ENCODE assay signal across 9 mouse cellular contexts in the genomic region with DNA sequence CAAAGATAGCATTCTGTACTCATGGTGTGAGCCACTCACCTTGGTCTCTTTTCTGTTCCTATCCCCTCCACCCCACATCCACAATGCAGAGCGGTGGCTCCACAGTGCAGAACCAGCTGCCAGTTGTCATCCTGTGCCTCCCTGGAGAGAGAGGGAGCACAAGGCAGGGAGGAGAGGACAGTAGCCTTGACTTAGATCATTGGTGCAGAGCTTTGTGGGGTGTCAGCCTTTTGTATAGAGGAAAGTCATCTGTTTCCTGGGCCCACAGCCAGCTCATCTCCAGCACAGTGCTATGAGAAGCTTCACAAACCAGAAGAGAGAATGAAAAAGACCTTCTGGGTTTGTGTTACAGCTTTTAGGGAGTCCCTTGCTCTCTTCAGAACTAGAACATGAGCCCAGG.
DNase-seq lines count a peak whose midpoint lies in the region; ATAC-seq lines count a peak whose summit lies in the region.
"Had no signal": no experiment of that assay in that cellular context is flagged by ENCODE, and none has a peak within 500 bp of the region (broad histone marks: within the 10 kb centered on the region; RNA-seq: fewer than 3 reads in every experiment).

No protein-coding gene starts in this region.

- H3K36me3 ChIP-seq in midbrain, embryonic 13.5 days: no peaks in the 10 kb centered on the region
- H3K36me3 ChIP-seq: midbrain, embryonic 15.5 days had no signal

- intact Hi-C loops in heart, postnatal 25 days (cut with DNase I): no loop called here
- intact Hi-C loops in gastrocnemius, postnatal 14 days (cut with DNase I; ENCODE audit: low total_unique reads): no loop called here

- no peaks in the 10 kb centered on the region for H3K9me3 ChIP-seq in midbrain, embryonic 13.5 days
- H3K9me3 ChIP-seq: midbrain, embryonic 15.5 days had no signal

- H3K4me1 ChIP-seq in midbrain, embryonic 13.5 days (replicated peaks): peaks cover 45% of the 10 kb centered on the region

- WGBS in midbrain, embryonic 13.5 days: 69% methylated on average over 1 of the region's 1 CpGs

- no peaks in the 10 kb centered on the region for H3K27me3 ChIP-seq in midbrain, embryonic 13.5 days
- H3K27me3 ChIP-seq: midbrain, embryonic 15.5 days had no signal

- no peak overlapping the region for H3K27ac ChIP-seq in midbrain, embryonic 13.5 days

- DNase-seq in heart, postnatal 4 days: peak; percentile 55
- no peak for DNase-seq in heart, postnatal 25 days (ENCODE audit: low spot score)
- peak; percentile 67 for DNase-seq in cerebellum, adult 9-10 months
- peak; percentile 71 to 80 for DNase-seq in kidney, postnatal 4 days
- DNase-seq in lung, postnatal 4 days: peak; percentile 55 to 70
- DNase-seq in gastrocnemius, postnatal 14 days: no peak
- no peak for DNase-seq in urinary bladder, adult 2 months (ENCODE audit: low spot score)

- H3K4me2 ChIP-seq in midbrain, embryonic 13.5 days (replicated peaks): no peak overlapping the region
- H3K4me2 ChIP-seq: midbrain, embryonic 15.5 days had no signal

- no peak overlapping the region for H3K4me3 ChIP-seq in midbrain, embryonic 13.5 days (replicated peaks)
- H3K4me3 ChIP-seq: midbrain, embryonic 15.5 days had no signal

- ATAC-seq in midbrain, embryonic 13.5 days: no peak
- ATAC-seq: midbrain, embryonic 15.5 days had no signal

- H3K9ac ChIP-seq in midbrain, embryonic 13.5 days (replicated peaks): no peak overlapping the region
- H3K9ac ChIP-seq: midbrain, embryonic 15.5 days had no signal

Comparison
In these comparisons a context has a peak if more than half of its experiments do, and no peak if none do; other contexts are left out.
1. DNase-seq: peak in heart, postnatal 4 days (single experiment), cerebellum, adult 9-10 months (single experiment), kidney, postnatal 4 days (2 of 2) and lung, postnatal 4 days (2 of 2); none in heart, postnatal 25 days (single experiment), gastrocnemius, postnatal 14 days (single experiment) and urinary bladder, adult 2 months (single experiment).